Mouse (Mus musculus) lung, adult 2 months (tissue): ENCODE measurements at regions not wholly inside any gene's neighbourhood (a gene's known extent, or its start where the extent isn't known, plus 50 kb on each side); places are given as distances from the start of the nearest gene placed in this dataset.

Source experiments
- DNase-seq: peaks from one replicate; pipeline ENCODE4 v3.0.0; 2022
- H3K4me1 ChIP-seq: fragments of 200-500 bp; 2 replicates; pipeline ENCODE4 v1.6.1; 2011; ENCODE audit warnings: low read length; ENCODE audit not compliant: control insufficient read depth, insufficient read depth
- H3K4me3 ChIP-seq: fragments of 200-500 bp; replicated peaks from 2 replicates; pipeline ENCODE3; 2011; ENCODE audit warnings: low read depth, mild to moderate bottlenecking, control low read depth, low read length; ENCODE audit errors: extremely low read depth
- CTCF ChIP-seq: fragments of 200-500 bp; IDR thresholded peaks from 2 replicates; pipeline ENCODE4 v1.5.1; 2011; ENCODE audit warnings: mild to moderate bottlenecking, low read length, control low read depth; ENCODE audit not compliant: insufficient read depth
- POLR2A ChIP-seq: fragments of 200-500 bp; IDR thresholded peaks from 2 replicates; pipeline ENCODE4 v1.6.1; 2011; ENCODE audit warnings: low read depth, mild to moderate bottlenecking, control low read depth, low read length, borderline replicate concordance; ENCODE audit errors: extremely low read depth
- WGBS: fragments of 180-500 bp; shearing (Covaris S2); methylation state at CpG from one replicate; pipeline ENCODE4 v1.1.7; 2018; 5-methylcytosine and 5-hydroxymethylcytosine counted together

- DNase-seq = no peak
- WGBS = 67% methylated on average over 4 of the region's 4 CpGs
These were observed 122.0 kb upstream of the Atp2b1 start for GRCm38 (mm10) chr10:98792019-98792741.

GRCm38 (mm10) chr10:98793926-98794536 is 120.2 kb upstream of the Atp2b1 start:
- Histone ChIP-seq H3K4me3 (no peak overlapping the region), H3K4me1 (no peaks in the 10 kb centered on the region)
- TF ChIP-seq POLR2A (no peak), CTCF (no peak)
- 86% methylated on average over 9 of the region's 9 CpGs for WGBS
- no peak for DNase-seq

More at GRCm38 (mm10) chr10:98792019-98792741, 122.0 kb upstream of the Atp2b1 start:
- H3K4me1 ChIP-seq = no peaks in the 10 kb centered on the region
- TF ChIP-seq POLR2A = no peak
- no peak for TF ChIP-seq CTCF
- H3K4me3 ChIP-seq = no peak overlapping the region

- WGBS = 94% methylated on average over 3 of the region's 3 CpGs
- TF ChIP-seq POLR2A (no peak), CTCF (no peak)
- Histone ChIP-seq H3K4me3 (no peak overlapping the region), H3K4me1 (no peaks in the 10 kb centered on the region)
- DNase-seq = no peak
These were observed 118.2 kb upstream of the Atp2b1 start for GRCm38 (mm10) chr10:98796016-98796415.

- Histone ChIP-seq H3K4me1 (no peaks in the 10 kb centered on the region), H3K4me3 (no peak overlapping the region)
- no peak for DNase-seq
- TF ChIP-seq POLR2A = no peak
- TF ChIP-seq CTCF = no peak
- WGBS = 68% methylated on average over 6 of the region's 6 CpGs
These were observed 115.4 kb upstream of the Atp2b1 start for GRCm38 (mm10) chr10:98798634-98799415.

GRCm38 (mm10) chr10:98799830-98800229 is 114.4 kb upstream of the Atp2b1 start:
- Histone ChIP-seq H3K4me3 (no peak overlapping the region), H3K4me1 (no peaks in the 10 kb centered on the region)
- WGBS = 81% methylated on average over 3 of the region's 3 CpGs
- no peak for DNase-seq
- TF ChIP-seq POLR2A (no peak), CTCF (no peak)

- no peaks in the 10 kb centered on the region for H3K4me1 ChIP-seq
- WGBS = 73% methylated on average over 8 of the region's 8 CpGs
These were observed 113.3 kb upstream of the Atp2b1 start for GRCm38 (mm10) chr10:98800949-98801348.

GRCm38 (mm10) chr10:98805013-98805412 is 109.2 kb upstream of the Atp2b1 start:
- Histone ChIP-seq H3K4me1 (0 out of 2 replicates have a peak, but pooled peaks cover under 1% of the 10 kb centered on the region), H3K4me3 (no peak overlapping the region)
- no peak for DNase-seq
- TF ChIP-seq POLR2A = no peak
- no peak for TF ChIP-seq CTCF
- 100% methylated on average over 1 of the region's 1 CpGs for WGBS

More at GRCm38 (mm10) chr10:98800949-98801348, 113.3 kb upstream of the Atp2b1 start:
- no peak for DNase-seq
- TF ChIP-seq POLR2A (no peak), CTCF (no peak)
- H3K4me3 ChIP-seq = no peak overlapping the region

- Histone ChIP-seq H3K4me3 (no peak overlapping the region), H3K4me1 (0 out of 2 replicates have a peak, but pooled peaks cover 2% of the 10 kb centered on the region)
- no peak for DNase-seq
- no peak for TF ChIP-seq POLR2A
- no peak for TF ChIP-seq CTCF
- 83% methylated on average over 19 of the region's 19 CpGs for WGBS
These were observed 107.2 kb upstream of the Atp2b1 start for GRCm38 (mm10) chr10:98806798-98807535.

- DNase-seq = no peak
- Histone ChIP-seq H3K4me1 (0 out of 2 replicates have a peak, but pooled peaks cover 2% of the 10 kb centered on the region), H3K4me3 (no peak overlapping the region)
- TF ChIP-seq POLR2A = no peak
- TF ChIP-seq CTCF = no peak
- WGBS = 84% methylated on average over 4 of the region's 4 CpGs
These were observed 105.6 kb upstream of the Atp2b1 start for GRCm38 (mm10) chr10:98808644-98809043.
